Mouse (Mus musculus): ENCODE measurements at regions not wholly inside any gene's neighbourhood (a gene's known extent, or its start where the extent isn't known, plus 50 kb on each side); places are given as distances from the start of the nearest gene placed in this dataset.

DNA sequence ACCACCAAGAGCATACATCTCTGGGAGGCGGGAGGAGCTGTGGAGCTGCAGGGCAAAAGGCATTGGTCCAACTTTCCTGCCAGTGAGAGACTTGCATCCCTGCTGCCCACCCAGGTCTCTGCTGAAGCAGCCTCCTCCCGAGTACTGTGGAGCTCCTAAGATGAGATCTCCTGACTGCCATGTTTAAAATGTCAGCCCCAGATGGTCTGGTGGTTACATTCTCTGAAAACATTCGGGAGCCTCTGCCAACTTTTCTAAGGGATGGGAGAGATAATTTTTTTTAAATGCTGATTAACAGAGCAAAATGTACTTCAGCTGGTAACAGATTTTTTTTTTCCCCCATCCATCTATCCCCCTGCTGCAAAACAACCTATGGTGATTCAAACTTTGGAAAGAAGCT, 88.4 kb upstream of the Opcml start:
- DNase-seq = no peak

DNA sequence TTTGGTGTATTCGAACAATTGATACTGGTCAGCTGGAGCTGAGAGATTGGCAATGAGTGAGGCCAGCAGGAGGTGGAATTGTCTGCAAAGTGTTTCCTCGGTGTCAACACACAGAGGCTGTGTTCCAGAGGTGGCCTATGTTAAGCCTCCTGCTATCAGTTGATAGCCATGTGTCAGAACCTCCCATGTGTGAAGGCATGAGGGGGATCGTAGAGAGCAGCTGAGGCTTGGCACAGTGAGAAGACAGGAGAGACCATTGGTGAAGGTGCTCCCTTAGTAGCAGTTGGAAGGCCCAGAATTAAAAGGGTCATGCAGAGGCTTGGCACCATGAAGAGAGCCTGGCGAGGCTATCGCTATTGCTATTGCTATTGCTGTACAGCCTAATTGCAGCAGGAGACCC, 86.6 kb upstream of the Opcml start:
- no peak for DNase-seq

DNA sequence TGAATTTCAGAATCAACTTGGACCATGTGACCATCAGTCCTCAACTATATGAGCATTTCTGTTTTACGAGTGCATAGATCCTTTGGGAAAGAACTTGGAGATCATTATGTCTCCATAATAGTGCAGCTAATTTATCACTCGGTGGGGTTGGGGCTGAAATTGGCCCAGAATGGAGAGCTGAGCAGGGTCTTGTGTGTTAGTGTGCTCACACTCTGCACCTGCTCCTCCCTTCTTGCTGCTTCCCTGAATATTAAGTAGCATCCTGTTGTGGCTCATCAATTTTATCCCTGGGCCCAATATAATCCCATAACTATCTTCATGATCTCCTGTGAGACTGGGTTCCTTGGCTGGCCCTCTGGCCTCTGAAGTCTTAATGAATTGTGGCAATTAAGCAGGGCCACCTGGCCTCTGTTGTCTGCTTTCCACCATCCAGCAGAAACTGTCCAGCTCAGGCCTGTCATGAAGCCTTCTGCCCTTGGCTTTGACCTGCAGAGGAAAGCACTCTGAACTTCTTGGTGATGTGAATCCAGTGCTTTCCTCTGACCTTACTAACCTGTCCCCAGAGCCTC, 66.7 kb upstream of the Opcml start:
- no peak for DNase-seq

DNA sequence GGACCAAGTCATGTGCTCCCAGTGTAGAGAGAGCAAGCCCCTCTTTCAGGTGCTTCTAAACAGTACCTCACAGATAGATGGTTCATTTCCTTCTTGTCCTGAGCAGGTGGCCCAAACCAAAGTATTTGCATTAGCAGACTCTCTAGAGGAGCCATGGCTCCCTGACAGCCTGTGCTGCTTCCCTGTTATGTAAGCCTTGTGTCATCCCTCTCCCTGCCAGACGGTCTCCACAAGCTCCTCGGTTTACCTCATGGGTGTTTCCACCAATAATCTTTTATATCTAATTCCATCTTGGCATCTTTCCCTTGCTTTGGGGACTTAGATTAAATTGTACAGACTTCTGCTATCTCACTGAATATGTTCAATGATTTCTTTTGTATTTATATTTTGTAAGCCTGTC, 66.0 kb upstream of the Opcml start:
- DNase-seq = no peak

DNA sequence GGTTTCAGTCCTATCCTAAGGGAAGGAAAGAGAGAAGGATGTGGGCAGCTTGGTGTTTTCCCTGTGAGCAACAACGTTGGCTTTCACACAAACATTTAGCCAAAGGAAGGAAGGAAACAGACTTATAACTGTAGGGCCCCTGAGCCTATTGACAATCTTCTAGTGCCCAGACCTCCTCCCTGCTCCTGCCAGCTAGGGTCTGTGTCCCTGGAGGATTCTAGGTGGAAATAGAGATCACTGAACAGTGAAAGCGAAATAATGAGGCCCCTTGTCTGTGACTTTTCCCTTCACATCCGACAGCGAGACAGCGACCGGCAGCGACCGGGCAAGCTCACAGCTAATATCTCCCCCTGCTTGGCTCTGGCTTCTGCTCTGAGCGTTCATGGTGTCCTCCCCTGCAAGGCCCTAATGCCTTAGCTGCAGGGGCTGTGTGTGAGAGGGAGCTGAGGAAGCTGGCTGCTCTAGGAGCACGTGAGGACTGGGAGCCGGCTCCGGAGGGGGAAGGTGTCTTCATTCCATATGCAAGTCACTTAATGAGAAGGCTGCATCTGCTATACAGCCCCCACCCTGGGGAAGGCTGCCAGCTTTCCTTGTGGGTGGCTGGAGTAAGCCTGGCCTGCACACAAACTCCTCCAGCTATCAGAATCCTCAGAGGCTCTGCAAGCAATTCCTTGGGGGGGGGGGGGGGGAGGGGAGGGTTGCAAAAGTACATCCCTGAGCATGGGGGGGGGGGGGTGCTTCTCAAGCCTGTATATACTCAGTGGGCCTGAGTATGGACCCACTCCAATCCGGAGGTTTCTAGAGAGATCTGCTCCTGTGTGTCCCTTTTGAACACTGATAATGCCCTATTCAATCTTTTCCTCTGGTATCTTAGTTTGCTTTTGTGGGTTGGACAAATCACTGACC, 61.7 kb upstream of the Opcml start:
- no peak for DNase-seq

DNA sequence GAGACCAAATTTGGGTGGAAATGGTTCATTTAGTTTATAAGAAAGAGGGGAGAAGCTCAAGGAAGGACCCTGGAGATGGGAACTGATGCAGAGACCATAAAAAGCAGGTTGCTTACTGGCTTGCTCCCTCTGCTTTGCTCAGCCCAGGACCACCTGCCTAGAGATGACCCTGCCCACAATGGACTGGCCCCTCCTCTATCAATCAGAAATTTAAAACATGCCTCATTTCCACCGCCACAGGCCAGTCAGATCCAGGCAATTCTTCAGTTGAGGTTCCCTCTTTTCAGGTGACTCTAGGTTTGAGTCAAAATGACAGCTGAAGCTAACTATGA, 61.1 kb upstream of the Opcml start:
- DNase-seq = no peak

DNA sequence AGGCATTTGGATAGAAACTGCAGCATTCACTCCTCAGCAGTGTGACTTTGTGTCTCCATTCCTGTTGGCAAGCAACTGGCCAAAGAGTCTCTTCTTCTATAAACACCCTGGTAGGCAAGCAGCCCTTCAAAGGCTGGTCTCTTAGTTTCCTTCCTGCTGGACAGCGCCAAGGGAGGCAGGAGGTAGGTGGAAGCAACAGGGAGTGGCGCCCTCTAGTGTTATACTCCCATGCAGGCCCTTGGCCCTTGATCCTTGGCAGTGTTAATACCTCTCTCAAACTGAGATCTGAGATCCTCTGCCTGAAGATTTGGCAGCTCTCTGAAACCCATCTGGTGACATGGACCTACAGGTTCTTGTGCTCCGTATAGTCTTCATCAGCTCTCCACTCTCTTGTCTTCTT, 51.3 kb upstream of the Opcml start:
- peak; percentile 3 for DNase-seq

Measured in cerebellum, adult 8-10 months (tissue).